Mouse (Mus musculus): ENCODE measurements at regions not wholly inside any gene's neighbourhood (a gene's known extent, or its start where the extent isn't known, plus 50 kb on each side); places are given as distances from the start of the nearest gene placed in this dataset.

DNA sequence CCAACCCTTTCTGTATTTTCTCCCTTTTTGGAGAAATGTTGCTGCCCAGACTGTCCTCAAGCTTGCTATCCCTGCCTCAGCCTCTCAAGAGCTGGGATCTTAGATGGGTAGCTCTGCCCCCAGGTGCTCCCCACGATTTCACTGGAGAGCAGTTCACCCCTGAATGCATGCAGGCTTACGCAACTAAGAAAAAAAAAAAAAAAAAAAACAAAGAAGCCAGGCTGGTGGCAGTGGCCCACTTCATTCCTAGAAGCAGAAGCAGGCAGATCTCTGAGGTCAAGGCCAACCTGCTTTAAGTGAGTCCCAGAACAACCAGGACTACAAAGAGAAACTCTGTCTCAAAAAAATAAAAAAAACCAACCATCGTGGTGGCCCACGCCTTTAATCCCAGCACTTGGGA is 51.2 kb upstream of the Fbxo11 start:
- DNase-seq (ENCODE audit: low spot score), result no peak

DNA sequence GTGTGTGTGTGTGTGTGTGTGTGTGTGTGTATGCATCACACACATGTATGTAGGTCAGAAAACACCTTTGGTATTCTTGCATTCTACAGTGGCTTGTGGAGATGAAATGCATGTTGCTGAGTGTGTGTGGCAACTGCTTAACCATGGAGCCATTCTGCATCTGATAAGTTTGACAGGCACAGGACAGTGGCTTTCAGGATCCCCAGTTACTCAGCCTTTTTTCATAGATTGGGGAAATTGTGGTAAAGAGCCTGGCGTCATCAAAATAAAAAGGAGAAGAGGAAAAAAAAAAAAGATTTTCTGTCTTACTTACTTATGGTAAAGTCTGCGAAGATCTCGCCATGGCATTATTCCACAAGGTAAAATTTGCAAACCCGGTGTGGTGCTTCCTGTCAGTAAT is 53.6 kb upstream of the Fbxo11 start:
- DNase-seq (ENCODE audit: low spot score), result no peak

DNA sequence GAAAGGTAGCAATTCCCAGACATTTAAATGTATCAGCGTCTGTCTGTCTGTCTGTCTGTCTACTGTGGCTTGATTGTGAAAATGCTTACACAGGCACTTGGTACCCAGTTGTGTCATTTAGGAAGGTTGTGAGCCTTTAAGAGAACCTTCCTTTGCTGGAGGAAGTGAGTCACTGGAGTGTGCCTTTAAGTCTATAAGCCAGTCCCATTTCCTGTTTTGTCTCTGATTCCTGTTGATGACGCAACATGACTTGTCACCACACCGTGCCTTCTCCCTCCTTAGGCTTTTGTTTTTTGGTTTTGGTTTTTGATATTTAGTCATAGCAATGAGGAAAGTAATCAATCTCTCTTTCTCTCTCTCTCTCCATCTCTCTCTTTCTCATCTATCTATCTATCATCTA is 58.6 kb upstream of the Fbxo11 start:
- DNase-seq (ENCODE audit: low spot score), result no peak

DNA sequence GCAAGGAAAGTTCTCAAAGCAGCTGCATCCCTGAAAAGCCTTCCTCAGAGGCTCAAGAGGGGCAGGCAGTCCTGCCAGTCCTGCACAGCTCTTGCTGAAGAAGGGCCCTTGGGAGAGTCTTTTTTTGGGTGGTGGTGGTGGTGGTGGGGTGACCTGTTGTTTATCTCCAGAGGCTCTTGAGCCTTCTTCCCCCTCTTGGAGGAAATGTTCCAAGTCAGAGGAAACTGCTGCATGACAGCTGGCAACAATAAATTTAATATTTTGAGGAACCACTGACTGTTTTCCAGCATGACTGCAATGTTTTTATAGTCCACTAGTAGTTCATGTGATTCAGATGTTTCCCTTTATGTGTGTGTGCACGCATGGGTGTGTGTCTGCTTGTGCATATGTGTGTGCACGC is 62.0 kb upstream of the Fbxo11 start:
- no peak for DNase-seq (ENCODE audit: low spot score)

DNA sequence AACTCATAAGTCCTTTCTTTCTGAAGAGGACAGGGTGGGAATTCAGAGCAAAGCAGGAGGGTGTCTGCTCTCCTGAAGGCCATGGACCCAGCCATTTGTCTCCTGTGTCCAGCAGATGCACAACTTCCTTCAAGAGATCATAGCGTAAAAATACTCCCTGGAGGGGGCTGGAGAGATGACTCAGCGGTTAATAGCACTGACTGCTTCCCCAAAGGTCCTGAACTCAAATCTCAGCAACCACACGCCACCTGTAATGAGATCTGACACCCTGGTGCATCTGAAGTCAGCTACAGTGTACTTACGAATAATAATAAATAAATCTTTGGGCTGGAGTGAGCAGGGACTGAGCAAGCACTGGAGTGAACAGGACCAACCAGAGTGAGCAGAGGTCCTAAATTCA is 66.2 kb upstream of the Fbxo11 start:
- no peak for DNase-seq (ENCODE audit: low spot score)

DNA sequence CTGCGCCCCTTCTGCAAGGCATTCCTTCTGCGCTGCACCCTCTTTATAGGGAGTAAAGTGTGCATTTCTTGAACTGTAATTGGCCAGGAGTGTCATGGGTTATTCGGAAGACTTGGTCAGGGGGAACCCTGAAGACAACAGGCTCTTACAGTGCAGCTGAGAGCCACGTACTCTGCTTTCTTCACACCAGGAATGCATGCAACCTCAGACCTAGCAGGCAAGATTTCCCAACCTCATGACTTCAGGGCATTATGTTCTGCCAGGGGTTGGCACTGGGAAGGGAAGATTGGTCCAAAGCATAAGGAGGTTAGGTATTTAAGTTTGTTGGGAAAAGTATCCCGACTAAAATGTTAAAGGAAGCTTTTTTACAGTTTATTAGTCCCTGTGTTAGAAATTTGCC is 66.9 kb upstream of the Fbxo11 start:
- no peak for DNase-seq (ENCODE audit: low spot score)

DNA sequence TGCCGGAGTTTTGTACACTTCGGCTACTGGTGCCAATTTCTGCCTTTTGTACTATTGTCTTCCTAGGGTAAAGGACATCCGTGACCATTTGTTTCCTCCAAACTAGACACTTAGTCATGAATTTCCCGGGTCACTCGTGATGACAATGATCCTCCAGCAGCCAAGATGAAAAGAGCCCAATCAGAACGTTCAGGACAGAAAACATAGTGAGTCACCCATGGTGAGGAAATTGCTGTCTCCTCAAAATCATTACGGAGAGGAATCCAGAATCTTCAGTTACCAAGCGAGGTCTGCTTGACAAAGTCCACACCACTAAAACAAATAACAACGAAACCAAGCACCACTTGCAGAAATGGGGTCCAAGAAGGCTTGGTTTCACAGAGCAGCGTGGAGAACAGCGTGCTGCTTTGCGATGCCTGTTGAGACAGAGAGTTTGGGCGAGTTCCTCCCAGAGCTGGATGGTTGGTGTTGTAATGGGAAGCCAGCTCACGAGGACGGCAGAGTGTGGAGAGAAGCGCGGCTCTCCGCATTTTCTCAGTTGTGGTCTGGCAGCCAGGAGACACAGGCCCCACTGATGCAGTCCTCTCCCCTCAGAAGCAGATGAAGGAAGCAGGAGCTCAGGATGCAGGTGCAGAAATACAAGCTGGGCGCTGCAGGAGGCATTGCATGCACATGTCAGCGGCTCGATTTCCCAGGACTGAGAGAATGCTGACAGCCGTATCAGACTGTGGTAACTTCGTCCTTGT is 67.7 kb upstream of the Fbxo11 start:
- DNase-seq (ENCODE audit: low spot score), result no peak

DNA sequence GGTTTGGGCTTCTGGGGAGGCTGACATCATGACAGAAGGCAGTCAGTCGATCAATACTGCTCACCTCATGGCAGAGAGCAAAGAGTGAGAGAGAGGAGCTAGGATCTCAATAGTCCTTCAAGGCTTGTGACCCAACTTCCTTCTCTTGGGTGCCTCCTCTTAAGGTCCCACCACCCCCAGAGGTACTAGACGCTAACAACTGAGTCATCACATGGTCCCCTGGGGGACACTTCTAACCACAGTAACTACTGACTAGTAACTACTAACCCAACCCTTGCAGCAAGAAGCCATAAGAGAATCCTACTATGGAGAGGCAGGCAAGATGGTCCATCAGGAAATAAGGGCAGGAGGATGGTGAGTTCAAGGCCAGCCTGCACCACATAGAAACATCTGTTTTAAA is 69.5 kb upstream of the Fbxo11 start:
- DNase-seq (ENCODE audit: low spot score), result no peak

DNA sequence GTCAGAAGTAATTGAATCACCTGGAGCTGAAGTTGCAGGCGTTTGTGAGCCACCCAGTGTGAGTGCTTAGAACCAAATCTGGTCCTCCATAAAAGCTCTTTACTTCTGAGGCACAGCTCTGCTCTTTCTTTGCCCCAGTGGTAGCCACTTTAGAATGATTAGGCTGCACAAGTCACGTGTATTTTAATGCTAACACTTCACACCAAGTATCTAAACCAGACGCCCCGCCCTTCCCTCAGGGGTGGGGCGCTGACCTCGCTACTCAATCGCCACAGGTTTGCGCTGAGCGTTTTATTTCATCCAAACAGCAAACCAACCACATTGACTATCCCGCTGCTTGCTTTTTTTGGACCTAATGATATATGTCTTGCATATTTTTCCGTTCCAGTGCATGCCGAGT is 76.4 kb upstream of the Fbxo11 start:
- no peak for DNase-seq (ENCODE audit: low spot score)

DNA sequence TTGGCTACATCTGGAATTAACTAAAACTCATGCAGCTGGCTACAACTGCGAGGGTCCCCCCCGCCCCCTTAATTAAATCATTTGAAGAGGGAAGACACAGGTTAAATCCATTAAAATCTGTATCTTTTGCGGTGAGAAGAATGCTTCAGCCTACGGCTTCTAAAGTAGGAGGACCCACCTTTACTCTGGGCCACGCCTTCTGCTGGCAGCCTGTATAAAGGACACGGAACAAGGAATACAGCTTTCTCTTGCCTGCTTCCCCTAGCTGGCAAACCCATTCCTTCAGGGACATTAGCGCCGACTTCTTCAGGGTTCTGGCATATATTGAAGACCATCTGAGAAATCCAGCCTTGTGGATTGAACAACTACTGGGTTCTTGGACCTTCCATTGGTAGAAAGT is 76.9 kb upstream of the Fbxo11 start:
- DNase-seq (ENCODE audit: low spot score), result no peak

DNA sequence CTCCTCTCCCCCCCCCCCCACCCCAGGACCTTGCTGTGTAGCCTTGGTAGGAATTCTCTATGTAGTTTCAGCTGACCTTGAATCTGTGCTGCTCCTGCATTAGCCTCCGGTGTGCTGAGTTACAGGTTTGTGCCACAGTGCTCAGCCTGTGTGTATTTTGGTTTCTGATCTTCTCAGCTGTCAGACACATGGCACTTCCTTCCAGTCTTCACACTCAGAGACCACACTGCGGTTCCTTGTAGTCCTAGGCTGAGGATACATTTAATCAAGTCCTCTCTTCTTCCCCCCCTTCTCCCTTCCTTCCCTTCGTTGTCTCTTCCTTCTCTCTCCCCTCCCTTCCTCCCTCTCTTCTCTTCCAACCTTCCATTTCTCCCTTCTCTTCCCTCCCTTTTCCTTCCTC is 77.7 kb upstream of the Fbxo11 start:
- no peak for DNase-seq (ENCODE audit: low spot score)

DNA sequence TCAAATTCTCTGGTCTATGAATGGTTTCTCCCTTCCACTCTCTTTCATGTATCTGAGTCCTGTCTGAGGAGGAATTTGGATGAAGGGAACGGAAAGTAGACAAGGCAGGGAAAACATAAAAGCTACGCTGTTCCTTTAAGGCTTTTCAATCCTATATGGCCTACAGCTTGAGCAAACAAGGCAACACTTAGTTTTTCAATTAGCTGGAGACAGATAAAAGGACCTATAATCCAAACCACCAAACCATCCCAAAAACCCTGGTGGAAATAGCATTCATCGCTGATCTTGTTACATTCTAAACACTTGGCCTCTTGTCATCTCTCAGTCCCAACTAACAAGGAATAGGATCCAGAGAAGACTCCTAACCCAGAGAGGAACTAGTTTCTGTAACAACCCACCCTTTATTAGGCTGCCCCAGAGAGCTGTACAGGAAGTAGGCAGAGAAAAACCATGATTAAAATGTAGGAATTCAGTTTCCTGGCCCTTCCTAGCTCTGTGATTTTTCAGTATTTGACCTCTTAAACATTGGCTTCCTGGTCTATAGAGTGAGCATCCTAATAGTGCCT is 78.4 kb upstream of the Fbxo11 start:
- no peak for DNase-seq (ENCODE audit: low spot score)

DNA sequence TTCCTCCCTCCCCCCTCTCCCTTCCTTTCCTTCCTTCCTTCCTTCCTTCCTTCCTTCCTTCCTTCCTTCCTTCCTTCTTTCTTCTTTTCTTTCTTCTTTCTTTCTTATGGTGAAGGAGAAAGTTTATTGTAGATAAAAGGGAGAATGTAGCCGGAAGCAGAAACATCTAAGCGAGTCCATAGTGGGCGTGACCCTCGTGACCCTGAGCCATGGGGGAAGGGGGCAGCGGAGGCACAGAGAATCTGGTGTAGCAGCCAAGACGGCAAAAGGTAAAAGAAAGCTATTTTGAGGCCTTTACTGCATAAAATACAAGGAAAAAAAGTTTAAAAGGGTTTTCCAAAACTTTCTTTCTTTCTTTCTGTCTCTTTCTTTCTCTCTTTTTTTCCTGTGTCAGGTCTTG is 93.5 kb upstream of the Fbxo11 start:
- DNase-seq (ENCODE audit: low spot score), result no peak

DNA sequence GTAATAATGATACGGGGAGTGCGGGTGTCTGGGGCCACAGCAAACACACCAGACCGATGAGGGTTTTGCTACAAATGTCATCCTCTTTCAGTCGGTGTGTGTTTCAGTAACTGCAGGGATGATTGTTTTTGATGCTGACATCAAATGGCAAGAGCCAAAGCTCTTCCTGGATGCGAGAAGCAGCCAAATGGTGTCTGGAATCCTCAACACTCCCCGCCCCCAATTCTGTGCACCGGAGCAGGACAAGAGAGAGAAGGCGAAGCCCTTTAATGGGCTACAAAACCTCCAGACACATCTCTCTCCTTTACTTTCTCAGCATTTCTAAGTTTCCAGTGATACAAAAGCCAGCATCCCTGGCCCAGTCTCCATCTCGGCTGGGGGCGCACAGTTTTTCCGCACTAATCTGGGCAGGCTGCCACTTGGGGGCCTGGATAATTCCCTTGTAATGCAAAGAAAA is 94.1 kb upstream of the Fbxo11 start:
- DNase-seq (ENCODE audit: low spot score), result no peak

DNA sequence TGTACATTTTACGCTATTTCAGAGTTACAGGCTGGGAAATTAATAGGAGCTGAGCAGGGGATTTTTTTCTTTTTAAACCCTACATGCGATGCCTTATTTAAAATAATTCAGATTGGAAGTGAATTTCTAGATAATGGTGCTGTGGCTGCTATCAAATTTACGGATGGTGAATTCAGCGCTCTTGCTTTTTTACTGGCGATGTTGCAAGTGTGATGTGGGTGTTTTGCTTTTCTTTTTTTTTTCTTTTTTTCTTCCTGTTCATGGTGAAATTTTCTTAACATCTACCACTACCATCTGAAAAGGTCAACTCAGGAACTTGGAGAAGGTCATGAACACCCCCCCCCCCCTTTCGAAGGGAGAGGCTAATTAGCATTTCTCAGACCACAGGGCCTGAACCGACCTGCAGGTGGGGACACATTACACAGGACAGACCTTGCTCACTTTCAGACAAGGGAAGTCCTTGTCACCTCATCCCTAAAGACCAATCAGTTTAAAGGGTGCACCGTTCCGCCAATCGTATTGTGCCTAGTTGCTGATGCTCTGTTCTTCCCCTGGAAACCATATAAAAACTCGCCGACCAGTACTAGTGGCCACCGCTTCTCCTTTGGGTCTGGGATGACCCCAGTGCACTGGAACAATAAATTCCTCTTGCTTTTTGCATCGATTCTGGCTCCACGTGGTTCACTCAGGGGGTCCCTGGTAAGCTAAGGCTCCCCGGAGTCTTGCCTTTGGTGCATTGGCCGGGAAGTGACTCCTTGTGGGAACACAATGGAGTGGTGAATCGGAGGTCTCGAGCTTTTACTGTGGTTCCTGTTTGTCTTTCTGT is 95.0 kb upstream of the Fbxo11 start:
- DNase-seq (ENCODE audit: low spot score), result no peak

DNA sequence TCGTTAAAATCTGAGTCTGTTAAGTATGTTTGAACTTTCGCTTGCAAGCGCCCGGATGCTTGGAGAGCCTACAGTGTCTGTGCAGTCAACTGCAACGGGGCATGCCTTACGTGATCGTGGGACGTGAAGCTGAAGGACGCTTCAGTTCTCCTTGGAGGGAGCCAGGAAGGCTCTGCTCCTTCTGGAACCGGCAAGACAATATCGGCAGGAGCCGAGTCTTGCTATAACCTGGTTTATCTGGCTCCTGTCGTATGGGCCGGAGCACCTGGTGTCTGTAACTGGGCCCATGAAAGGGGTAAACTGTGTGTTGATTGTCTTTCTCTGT is 95.5 kb upstream of the Fbxo11 start:
- DNase-seq (ENCODE audit: low spot score), result no peak

DNA sequence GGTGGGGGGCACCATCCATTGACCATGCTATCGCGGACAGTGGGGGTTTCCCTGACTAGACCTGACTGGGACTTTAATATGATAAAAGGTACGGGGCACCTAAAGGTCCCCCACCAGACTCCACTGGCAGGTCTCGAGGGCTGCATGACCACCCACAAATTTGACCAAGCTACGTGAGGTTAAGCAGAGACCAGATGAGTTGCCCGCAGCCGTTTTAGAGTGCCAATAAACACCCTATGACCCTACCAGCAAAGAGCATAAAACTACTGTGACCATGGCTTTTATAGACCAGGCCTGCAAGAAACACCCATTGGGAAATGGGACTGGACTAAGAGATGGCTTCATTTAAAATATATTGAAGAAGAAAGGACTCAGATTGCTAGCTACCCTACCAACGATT is 96.7 kb upstream of the Fbxo11 start:
- no peak for DNase-seq (ENCODE audit: low spot score)

DNA sequence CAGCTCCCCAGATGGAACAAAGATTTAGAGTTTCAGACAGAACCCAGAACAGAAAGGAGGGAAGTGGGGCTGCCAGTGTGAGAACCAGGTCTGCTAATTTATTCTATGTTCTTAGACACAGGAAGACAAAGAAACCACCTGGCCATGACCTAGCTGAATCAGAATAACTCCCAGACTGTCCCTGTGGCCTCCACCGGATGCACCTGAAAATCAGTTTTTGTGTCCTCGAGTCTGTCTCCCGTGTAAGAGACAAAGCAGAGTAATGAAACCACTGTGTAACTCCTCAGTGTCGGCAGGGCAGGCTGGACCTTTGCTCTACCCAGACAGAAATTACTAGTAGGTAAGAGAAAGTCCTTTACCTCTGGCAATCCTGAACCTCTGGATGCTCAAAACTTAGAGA is 99.7 kb upstream of the Fbxo11 start:
- no peak for DNase-seq (ENCODE audit: low spot score)

DNA sequence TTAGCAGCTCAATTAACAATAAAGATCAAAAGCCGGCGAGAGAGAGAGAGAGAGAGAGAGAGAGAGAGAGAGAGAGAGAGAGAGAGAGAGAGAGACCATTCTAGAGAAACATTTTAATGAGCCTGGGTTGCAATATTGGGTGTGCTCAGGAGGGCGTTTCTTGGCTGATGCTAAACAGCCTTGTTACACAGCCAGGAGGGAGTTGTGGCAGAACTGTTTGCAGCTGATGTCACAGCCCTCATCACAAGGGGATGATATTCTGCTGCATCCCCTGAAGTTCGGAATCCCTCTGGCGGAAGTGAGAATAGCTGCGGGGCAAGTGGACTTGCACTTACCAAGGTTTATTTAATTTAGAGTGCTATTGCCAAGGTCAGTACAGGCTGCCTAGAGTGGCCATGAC is 100.7 kb upstream of the Fbxo11 start:
- peak; percentile 18 for DNase-seq (ENCODE audit: low spot score)

DNA sequence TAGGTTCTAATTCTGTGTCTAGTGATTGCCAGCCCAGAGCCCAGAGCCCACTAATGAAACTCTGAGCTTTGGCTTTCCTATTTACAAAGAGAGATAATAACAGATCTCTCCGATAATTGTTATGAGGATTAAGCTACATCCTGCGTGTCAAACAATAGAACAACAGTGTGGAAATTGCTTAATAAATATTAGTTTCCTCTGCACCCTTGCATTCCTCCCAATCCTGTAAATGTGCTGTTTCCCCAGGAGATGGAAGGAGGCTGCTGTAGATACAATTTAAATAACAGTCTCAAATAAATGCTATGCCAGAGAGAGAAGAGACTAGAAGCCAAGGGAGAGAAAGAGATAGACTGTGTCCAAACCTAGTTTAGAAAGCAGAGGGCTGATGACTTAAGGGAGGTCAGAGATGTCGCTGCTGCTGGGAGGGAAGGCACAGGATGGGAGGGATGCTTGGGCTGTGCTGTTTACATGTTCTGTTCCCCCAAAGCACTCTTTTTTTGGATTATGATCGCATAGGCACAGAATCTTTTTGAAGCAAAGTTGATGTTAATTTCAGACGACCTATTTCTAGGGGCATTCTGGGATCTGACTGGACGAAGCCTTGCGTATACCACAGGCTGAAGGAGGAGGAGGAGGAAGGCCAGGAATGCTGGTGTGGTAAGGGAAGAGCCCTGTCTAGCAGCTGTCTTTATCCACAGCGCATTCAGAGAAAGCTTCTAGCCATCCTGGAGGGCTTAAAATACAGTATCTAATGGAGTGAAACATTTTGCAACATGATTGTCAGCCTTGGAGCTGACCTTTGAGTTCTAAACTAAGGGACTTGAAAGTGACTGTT is 103.4 kb upstream of the Fbxo11 start:
- DNase-seq (ENCODE audit: low spot score), result no peak

DNA sequence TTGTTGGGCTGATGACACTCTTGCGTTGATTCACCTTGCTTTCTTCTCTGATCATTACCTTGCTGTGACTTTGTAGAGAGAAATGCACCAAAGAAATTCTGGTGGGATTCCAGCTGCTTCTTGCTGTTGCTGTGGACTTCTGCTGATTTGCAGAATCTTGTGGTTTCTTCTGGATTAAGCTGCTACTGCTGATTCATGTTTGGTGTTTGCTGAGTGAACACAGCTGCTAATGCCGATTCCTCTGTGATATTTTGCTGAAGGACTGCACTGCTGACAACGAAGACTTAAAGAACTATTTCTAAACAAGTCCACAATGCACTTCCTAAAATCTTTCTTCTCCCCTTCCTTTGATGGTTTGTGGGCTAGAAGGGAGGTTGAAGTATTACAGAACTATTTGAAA is 106.5 kb upstream of the Fbxo11 start:
- no peak for DNase-seq (ENCODE audit: low spot score)

DNA sequence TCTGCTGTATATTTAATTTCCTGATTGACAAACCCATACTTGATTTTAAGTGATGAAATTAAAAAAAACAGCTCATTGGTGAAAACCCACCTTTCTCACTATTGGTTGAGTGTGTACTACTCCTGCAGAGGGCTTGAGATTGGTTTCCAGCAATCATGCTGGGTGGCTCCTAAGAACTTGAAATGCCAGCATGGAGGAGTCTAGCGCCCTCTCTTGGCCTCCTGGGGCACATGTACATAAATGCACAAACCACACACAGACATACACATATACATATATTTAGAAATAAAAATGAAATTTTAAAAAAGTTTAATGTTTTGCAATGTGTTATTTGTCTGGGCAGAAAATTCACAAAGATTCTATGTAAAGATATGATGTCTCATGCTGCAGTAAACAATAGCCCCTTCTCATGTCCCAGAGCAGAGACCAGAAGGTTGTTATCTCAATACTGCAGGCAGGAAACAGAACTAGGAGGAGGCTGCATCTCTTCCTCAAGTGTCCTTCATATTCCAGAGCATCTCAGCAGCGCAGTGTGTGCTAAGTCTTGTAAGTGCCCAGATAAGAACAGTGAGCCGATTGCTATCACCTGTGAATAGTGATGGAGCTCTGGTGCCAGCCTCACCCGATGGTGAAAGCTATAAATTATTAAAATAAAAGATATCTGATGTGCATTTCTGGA is 108.4 kb upstream of the Fbxo11 start:
- no peak for DNase-seq (ENCODE audit: low spot score)
